Mouse (Mus musculus) kidney, postnatal 0 days (tissue): ENCODE results near the gene Tatdn3. TPM values are rescaled to one million over a fixed set of nuclear protein-coding genes. Genes with fewer than 3 reads are reported as not detected.
A peak's percentile ranks its signal among the peaks of the same experiment; 100 is the strongest.

Source experiments
- ATAC-seq: fragments of 200-750 bp; cut with Nextera tagmentation; replicated peaks from 2 replicates; pipeline ENCODE4 v1.8.0; 2017; ENCODE audit warnings: low read depth, moderate number of reproducible peaks, moderate TSS enrichment, moderate library complexity; ENCODE audit not compliant: low FRiP score
- DNase-seq: peaks from one replicate; pipeline ENCODE4 v3.0.0-alpha.2; 2016; ENCODE audit warnings: low spot score
- H3K27ac ChIP-seq: fragments of 300-500 bp; sonication (generic); 2 replicates; pipeline ENCODE4 v1.5.1; 2014; ENCODE audit warnings: mild to moderate bottlenecking
- H3K27me3 ChIP-seq: fragments of 300-500 bp; sonication (generic); 2 replicates; pipeline ENCODE4 v1.6.1; 2014; ENCODE audit warnings: low read length, mixed read lengths; ENCODE audit not compliant: insufficient read depth
- H3K36me3 ChIP-seq: fragments of 300-500 bp; sonication (generic); 2 replicates; pipeline ENCODE4 v1.6.1; 2014; ENCODE audit warnings: low read length, mixed read lengths; ENCODE audit not compliant: insufficient read depth
- H3K4me1 ChIP-seq: fragments of 300-500 bp; sonication (generic); replicated peaks from 2 replicates; pipeline ENCODE4 v1.6.1; 2014; ENCODE audit warnings: antibody characterized with exemption, low read length, mixed read lengths; ENCODE audit not compliant: insufficient read depth
- H3K4me2 ChIP-seq: fragments of 300-500 bp; sonication (generic); 2 replicates; pipeline ENCODE4 v1.6.1; 2014; ENCODE audit warnings: mild to moderate bottlenecking, low read length, moderate library complexity, mixed read lengths
- H3K4me3 ChIP-seq: fragments of 300-500 bp; sonication (generic); replicated peaks from 2 replicates; pipeline ENCODE4 v1.5.1; 2014; ENCODE audit warnings: low read depth, low read length
- H3K9ac ChIP-seq: fragments of 300-500 bp; sonication (generic); 2 replicates; pipeline ENCODE4 v1.6.1; 2014; ENCODE audit warnings: low read depth, low read length
- H3K9me3 ChIP-seq: fragments of 300-500 bp; sonication (generic); replicated peaks from 2 replicates; pipeline ENCODE4 v1.6.1; 2016; ENCODE audit warnings: low read length, inconsistent platforms, mixed read lengths
- CTCF ChIP-seq: IDR thresholded peaks from 2 replicates; pipeline ENCODE4 v1.5.1; 2016; ENCODE audit warnings: antibody characterized with exemption, low read depth, mild to moderate bottlenecking, moderate library complexity
- WGBS: fragments of 180-500 bp; shearing (Covaris S2); extraction: QIAGEN DNeasy Blood & Tissue Kit; methylation state at CpG from one replicate; pipeline ENCODE4 v1.1.7; 2014; 5-methylcytosine and 5-hydroxymethylcytosine counted together
- polyA plus RNA-seq: library from polyadenylated mRNA; unstranded; fragments of >200 nt; fragmentation: Nextera tagmentation; extraction: Ambion mirVana; gene quantifications from 2 replicates; pipeline ENCODE4 v1.2.1, GENCODE M21; 2015

The Tatdn3 gene
- polyA plus RNA-seq, 1 experiment from 2014 or later: 16.1 TPM

DNA sequence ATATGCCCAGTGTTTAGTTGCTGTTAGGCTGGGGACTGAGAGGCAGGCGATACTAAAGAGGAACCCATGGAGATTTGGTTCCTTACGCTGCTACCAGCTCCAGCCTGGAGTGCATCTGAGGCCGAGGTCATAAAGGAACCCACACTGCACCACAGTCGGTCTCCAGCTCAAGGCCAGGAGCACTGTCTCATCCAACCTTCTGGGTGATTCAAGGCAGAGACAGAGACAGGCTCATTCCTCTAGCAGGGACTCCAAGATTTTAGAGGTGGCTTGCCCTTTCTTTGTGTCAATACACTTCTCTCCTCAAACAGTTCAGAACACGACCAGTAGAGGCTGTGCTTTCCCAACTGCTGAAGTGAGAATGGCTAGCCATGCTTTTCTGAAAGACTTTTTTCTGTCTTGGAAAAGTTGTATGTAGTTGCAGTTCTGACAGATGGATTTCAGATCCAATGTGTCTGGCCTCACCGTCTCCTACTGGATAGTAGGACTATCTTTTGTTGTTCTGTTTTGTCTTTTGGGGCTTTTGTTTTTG is 66.3 kb downstream of the Tatdn3 start:
- Histone ChIP-seq H3K4me2 (no peak overlapping the region), H3K9ac (no peak overlapping the region), H3K4me3 (no peak overlapping the region), H3K36me3 (no peaks in the 10 kb centered on the region), H3K9me3 (no peaks in the 10 kb centered on the region), H3K27ac (no peak overlapping the region), H3K4me1 (no peaks in the 10 kb centered on the region), H3K27me3 (no peaks in the 10 kb centered on the region)
- no peak for ATAC-seq
- peak; percentile 21 for DNase-seq
- peak; percentile 62 for TF ChIP-seq CTCF
- 69% methylated on average over 6 of the region's 6 CpGs for WGBS

Other genes with a start within 250 kb of the Tatdn3 start
- gene Rps6kc1, start 151.2 kb downstream of the Tatdn3 start, polyA plus RNA-seq: 9.4 and 10.2 TPM in 2 replicates
- gene Angel2, start 137.8 kb downstream of the Tatdn3 start, polyA plus RNA-seq: 43.8 and 45.6 TPM in 2 replicates
- 14.0 and 15.7 TPM in 2 replicates for gene Vash2, start 83.6 kb downstream of the Tatdn3 start, polyA plus RNA-seq
- gene Flvcr1, start 36.8 kb downstream of the Tatdn3 start, polyA plus RNA-seq: 7.5 and 7.9 TPM in 2 replicates
- not detected in 2 replicates for gene Spata45, start 26.3 kb downstream of the Tatdn3 start, polyA plus RNA-seq
- gene Nsl1, start 80 bp upstream of the Tatdn3 start, polyA plus RNA-seq: 8.6 and 12.1 TPM in 2 replicates
- gene Batf3, start 34.9 kb upstream of the Tatdn3 start, polyA plus RNA-seq: 10.5 and 12.5 TPM in 2 replicates
- gene Fam71a, start 101.9 kb upstream of the Tatdn3 start, polyA plus RNA-seq: not detected in 2 replicates
- 3.2 and 4.0 TPM in 2 replicates for gene Atf3, start 155.1 kb upstream of the Tatdn3 start, polyA plus RNA-seq